Mouse (Mus musculus): ENCODE results near the gene Nemp1. TPM values are rescaled to one million over a fixed set of nuclear protein-coding genes. Genes with fewer than 3 reads are reported as not detected.
A peak's percentile ranks its signal among the peaks of the same experiment; 100 is the strongest.

Gene Nemp1
- polyA plus RNA-seq, 2 experiments: 9.0 to 12.3 TPM

DNA sequence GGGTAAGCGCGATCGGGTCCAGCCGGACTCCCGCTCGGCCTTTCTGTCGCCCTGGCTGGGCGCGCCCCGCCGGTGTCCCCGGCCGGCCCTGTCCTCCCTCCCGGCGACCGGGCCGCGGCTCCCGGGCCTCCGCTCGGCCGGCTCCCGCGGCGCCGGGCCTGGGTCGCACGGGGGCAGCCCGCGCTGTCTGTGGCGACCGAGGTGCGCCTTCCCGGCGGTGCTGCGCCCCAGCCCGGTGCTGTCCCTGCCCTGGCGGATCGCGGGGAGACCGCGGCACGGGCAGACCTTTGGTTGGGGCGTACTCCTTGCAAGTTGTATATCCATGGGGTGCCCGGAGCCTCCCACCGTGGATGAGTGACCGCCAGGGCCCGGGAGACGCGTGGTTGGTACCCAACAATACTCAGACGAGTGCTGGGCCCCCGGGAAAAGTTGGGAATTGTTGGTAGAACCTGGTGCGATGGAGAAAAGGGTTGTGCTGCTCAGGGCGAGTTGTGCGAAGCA is 73.0 kb downstream of the Nemp1 start:
- Histone ChIP-seq H3K36me3 (ENCODE audit: control insufficient read depth, insufficient read depth, low read length) (peaks cover 33% of the 10 kb centered on the region), H3K9ac (ENCODE audit: low read depth, low read length, severe bottlenecking) (peak overlapping the region; percentile 98), H3K27ac (replicated peaks; ENCODE audit: low read depth, low read length) (peak overlapping the region; percentile 79), H3K4me3 (replicated peaks; ENCODE audit: low read length) (peak overlapping the region; percentile 90), H3K9me3 (ENCODE audit: control insufficient read depth, low read length) (no peaks in the 10 kb centered on the region), H3K4me1 (ENCODE audit: control insufficient read depth, insufficient read depth, low read length) (peaks cover 10% of the 10 kb centered on the region), H3K27me3 (ENCODE audit: control insufficient read depth, insufficient read depth, low read length) (no peaks in the 10 kb centered on the region), H3K4me2 (replicated peaks; ENCODE audit: low read depth, low read length, severe bottlenecking) (peak overlapping the region; percentile 78)
- WGBS: under 1% methylated on average over 22 of the region's 55 CpGs
- DNase-seq (ENCODE audit: low spot score): no peak
- ATAC-seq (ENCODE audit: low FRiP score, low read depth): peak; percentile 36
- TF ChIP-seq POLR2A (IDR thresholded peaks at IDR 0.05; ENCODE audit: borderline replicate concordance, extremely low read depth, insufficient read depth, insufficient read length): no peak

DNA sequence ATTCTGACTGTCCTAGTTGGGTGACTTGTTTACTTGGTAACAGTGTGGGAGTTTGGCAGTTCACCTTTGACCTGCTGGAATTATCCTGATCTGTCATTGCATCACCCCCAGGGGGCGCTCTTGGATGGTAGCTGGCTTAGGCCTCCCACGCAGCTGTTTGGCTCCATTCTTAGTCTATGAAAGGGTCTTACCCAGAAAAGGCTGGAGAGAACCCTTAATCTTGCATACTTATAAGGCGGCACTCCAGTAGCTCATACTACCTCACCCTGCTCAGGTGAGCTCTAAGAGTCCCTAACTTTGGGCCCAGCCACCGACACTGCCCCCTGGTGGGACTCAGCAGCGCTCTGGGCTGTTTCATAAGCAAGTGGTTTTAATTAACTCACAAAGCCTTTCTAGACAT is 78.0 kb downstream of the Nemp1 start:
- no peaks in the 10 kb centered on the region for H3K9me3 ChIP-seq (ENCODE audit: control insufficient read depth, low read length)
- no peaks in the 10 kb centered on the region for H3K27me3 ChIP-seq (ENCODE audit: control insufficient read depth, insufficient read depth, low read length)
- DNase-seq (ENCODE audit: low spot score) (peak; percentile 58), ATAC-seq (ENCODE audit: low FRiP score, low read depth) (no peak)
- no peak overlapping the region for H3K4me2 ChIP-seq (replicated peaks; ENCODE audit: low read depth, low read length, severe bottlenecking)
- no peak for TF ChIP-seq POLR2A (IDR thresholded peaks at IDR 0.05; ENCODE audit: borderline replicate concordance, extremely low read depth, insufficient read depth, insufficient read length)
- H3K9ac ChIP-seq (ENCODE audit: low read depth, low read length, severe bottlenecking): no peak overlapping the region
- H3K4me3 ChIP-seq (replicated peaks; ENCODE audit: low read length): no peak overlapping the region
- peaks cover 13% of the 10 kb centered on the region for H3K4me1 ChIP-seq (ENCODE audit: control insufficient read depth, insufficient read depth, low read length)
- H3K36me3 ChIP-seq (ENCODE audit: control insufficient read depth, insufficient read depth, low read length): peaks cover 65% of the 10 kb centered on the region
- no peak overlapping the region for H3K27ac ChIP-seq (replicated peaks; ENCODE audit: low read depth, low read length)
- WGBS: 62% methylated on average over 5 of the region's 5 CpGs

DNA sequence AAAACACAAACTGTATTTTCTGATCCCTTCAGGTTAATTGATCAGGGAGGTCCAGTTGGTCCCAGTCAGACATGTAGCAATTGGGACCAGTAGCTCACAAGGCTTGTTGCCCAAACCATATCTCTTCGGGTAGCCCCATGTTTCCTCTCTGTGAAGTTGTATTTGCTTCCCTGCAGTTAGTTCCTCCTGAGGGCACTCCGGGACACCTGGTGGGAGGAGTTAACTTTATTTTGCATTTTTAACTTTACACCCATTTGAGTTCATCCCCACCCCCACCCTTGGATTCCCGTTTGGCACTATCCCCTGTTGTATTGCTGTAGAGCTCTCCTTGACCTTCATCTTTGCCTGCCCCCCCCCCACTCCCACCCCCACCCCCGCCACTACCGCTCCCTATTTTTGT is 79.2 kb downstream of the Nemp1 start:
- Histone ChIP-seq H3K27me3 (ENCODE audit: control insufficient read depth, insufficient read depth, low read length) (no peaks in the 10 kb centered on the region), H3K9ac (ENCODE audit: low read depth, low read length, severe bottlenecking) (no peak overlapping the region), H3K27ac (replicated peaks; ENCODE audit: low read depth, low read length) (no peak overlapping the region), H3K4me3 (replicated peaks; ENCODE audit: low read length) (no peak overlapping the region), H3K4me1 (ENCODE audit: control insufficient read depth, insufficient read depth, low read length) (peaks cover 6% of the 10 kb centered on the region; the same call in 1 of the 2 replicates), H3K9me3 (ENCODE audit: control insufficient read depth, low read length) (no peaks in the 10 kb centered on the region), H3K4me2 (replicated peaks; ENCODE audit: low read depth, low read length, severe bottlenecking) (no peak overlapping the region), H3K36me3 (ENCODE audit: control insufficient read depth, insufficient read depth, low read length) (peaks cover 65% of the 10 kb centered on the region)
- ATAC-seq (ENCODE audit: low FRiP score, low read depth): no peak
- DNase-seq (ENCODE audit: low spot score): no peak
- no peak for TF ChIP-seq POLR2A (IDR thresholded peaks at IDR 0.05; ENCODE audit: borderline replicate concordance, extremely low read depth, insufficient read depth, insufficient read length)
- 77% methylated on average over 5 of the region's 5 CpGs for WGBS

DNA sequence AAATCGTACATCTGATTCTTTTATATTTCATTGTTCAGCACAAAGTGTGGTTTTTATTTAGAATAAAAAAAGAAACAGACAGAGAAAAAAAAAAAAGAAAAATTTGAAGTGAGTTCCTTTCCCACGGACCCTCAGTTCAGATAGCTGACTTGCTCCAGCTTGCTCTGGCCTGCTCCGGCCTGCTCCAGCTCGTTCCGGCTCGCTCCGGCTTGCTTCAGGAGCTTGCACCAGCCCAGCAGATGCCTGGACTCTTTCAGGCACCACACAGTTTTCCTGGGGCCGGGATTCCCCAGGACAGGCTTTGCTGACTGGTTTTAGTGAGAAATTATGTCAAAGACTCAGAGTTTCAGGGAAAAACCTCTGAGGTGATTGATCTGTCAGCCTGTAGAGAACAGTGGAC is 80.6 kb downstream of the Nemp1 start:
- DNase-seq (ENCODE audit: low spot score) (no peak), ATAC-seq (ENCODE audit: low FRiP score, low read depth) (no peak)
- Histone ChIP-seq H3K4me2 (replicated peaks; ENCODE audit: low read depth, low read length, severe bottlenecking) (no peak overlapping the region), H3K27me3 (ENCODE audit: control insufficient read depth, insufficient read depth, low read length) (no peaks in the 10 kb centered on the region), H3K9me3 (ENCODE audit: control insufficient read depth, low read length) (no peaks in the 10 kb centered on the region), H3K4me3 (replicated peaks; ENCODE audit: low read length) (no peak overlapping the region), H3K36me3 (ENCODE audit: control insufficient read depth, insufficient read depth, low read length) (peaks cover 56% of the 10 kb centered on the region), H3K27ac (replicated peaks; ENCODE audit: low read depth, low read length) (no peak overlapping the region), H3K9ac (ENCODE audit: low read depth, low read length, severe bottlenecking) (no peak overlapping the region), H3K4me1 (ENCODE audit: control insufficient read depth, insufficient read depth, low read length) (peaks cover 6% of the 10 kb centered on the region; the same call in 1 of the 2 replicates)
- TF ChIP-seq POLR2A (IDR thresholded peaks at IDR 0.05; ENCODE audit: borderline replicate concordance, extremely low read depth, insufficient read depth, insufficient read length): no peak
- WGBS: 84% methylated on average over 8 of the region's 8 CpGs

DNA sequence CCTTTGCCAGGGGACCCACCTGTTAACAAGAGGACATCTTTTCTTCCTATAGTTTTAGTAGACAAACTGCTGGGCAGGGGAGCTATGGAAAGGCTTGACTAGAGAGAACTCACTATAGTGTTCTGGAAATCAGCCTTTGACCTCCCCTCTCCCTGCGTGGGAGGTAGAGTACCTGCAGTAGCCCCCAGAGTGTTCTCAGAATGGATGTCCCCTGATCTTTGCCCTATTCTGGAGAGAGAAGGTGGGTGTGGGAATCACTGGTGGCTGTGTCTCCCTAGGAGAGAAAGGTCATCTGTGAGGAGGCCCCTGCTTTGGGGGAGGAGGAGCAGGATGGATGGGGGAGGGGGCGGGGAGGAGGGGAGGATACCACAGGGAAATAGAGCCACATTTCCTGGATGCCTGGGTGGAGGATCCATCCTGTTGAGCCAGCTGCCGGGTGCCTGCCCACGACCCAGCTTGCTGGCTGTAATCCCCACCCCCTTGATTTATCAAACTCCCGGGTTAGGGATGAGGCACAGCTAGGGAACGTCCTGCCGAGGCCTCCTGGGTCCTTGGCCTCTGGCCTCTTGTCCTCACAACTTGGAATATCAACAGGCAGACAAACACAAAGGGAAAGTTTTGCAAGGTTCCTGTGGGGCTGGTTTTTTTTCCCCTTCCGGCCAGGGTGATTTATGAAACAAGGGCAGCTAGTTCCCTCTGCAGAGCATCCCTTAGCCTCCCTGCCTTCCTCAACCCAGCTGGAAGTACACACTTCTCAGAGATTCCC is 82.3 kb downstream of the Nemp1 start:
- peaks cover 39% of the 10 kb centered on the region for H3K36me3 ChIP-seq (ENCODE audit: control insufficient read depth, insufficient read depth, low read length)
- H3K9me3 ChIP-seq (ENCODE audit: control insufficient read depth, low read length): no peaks in the 10 kb centered on the region
- H3K27ac ChIP-seq (replicated peaks; ENCODE audit: low read depth, low read length): no peak overlapping the region
- H3K4me3 ChIP-seq (replicated peaks; ENCODE audit: low read length): no peak overlapping the region
- DNase-seq (ENCODE audit: low spot score) (no peak), ATAC-seq (ENCODE audit: low FRiP score, low read depth) (no peak)
- WGBS: 12% methylated on average over 7 of the region's 8 CpGs
- H3K4me1 ChIP-seq (ENCODE audit: control insufficient read depth, insufficient read depth, low read length): peaks cover 6% of the 10 kb centered on the region; the same call in 1 of the 2 replicates
- no peaks in the 10 kb centered on the region for H3K27me3 ChIP-seq (ENCODE audit: control insufficient read depth, insufficient read depth, low read length)
- 0 out of 2 replicates have a peak overlapping the region, but pooled peaks have one; percentile 25 for H3K9ac ChIP-seq (ENCODE audit: low read depth, low read length, severe bottlenecking)
- no peak overlapping the region for H3K4me2 ChIP-seq (replicated peaks; ENCODE audit: low read depth, low read length, severe bottlenecking)
- no peak for TF ChIP-seq POLR2A (IDR thresholded peaks at IDR 0.05; ENCODE audit: borderline replicate concordance, extremely low read depth, insufficient read depth, insufficient read length)

Data from limb, embryonic 14.5 days (tissue).